Mouse (Mus musculus) liver, embryonic 14.5 days (tissue): ENCODE data around the gene Zfp84.

Experiments
- CTCF ChIP-seq: IDR thresholded peaks from 2 replicates; pipeline ENCODE4 v1.5.1; 2016; ENCODE audit warnings: antibody characterized with exemption, low read depth, control low read depth
- EP300 ChIP-seq: IDR thresholded peaks from 2 replicates; pipeline ENCODE4 v1.6.1; 2016; ENCODE audit warnings: antibody characterized with exemption, low read depth

DNA sequence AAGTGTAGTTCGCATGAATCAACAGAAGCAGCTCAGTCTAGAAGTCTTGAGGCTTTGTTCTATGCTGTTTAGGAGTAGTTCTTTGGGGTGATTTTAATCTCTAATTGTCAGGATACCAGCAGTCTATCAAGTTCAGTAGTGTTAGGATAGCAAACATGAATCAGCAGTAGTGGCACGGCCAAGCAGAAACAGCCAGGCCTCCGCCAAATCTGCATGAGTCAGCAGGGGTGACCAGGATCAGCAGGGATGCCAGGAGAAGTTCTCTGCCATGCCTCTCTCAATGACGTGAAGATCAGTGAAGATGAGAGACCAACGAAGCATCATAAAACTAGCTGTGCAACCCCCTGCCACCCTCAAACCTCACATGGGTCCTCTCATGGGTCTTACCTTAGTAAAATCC, 7.9 kb upstream of the Zfp84 start:
- no peak for TF ChIP-seq CTCF
- TF ChIP-seq EP300, result no peak
